Mouse (Mus musculus): ENCODE measurements around the gene Celsr1. TPM values are rescaled to one million over a fixed set of nuclear protein-coding genes. Genes with fewer than 3 reads are reported as not detected.

Gene Celsr1
- polyA plus RNA-seq, 1 experiment, result 0.06 TPM

- Histone ChIP-seq H3K4me3 (no peak overlapping the region), H3K79me2 (ENCODE audit: control insufficient read depth, insufficient read depth) (no peaks in the 10 kb centered on the region), H3K27me3 (ENCODE audit: control insufficient read depth, insufficient read depth, insufficient read length) (no peaks in the 10 kb centered on the region), H3K4me2 (ENCODE audit: low read depth) (no peak overlapping the region), H3K36me3 (ENCODE audit: control insufficient read depth, insufficient read depth) (peaks cover 45% of the 10 kb centered on the region), H3ac (ENCODE audit: control insufficient read depth, insufficient read length) (no peak overlapping the region)
- TF ChIP-seq POLR2A (IDR thresholded peaks at IDR 0.05; ENCODE audit: insufficient read length, low read depth) (no peak), SRF (IDR thresholded peaks at IDR 0.05; ENCODE audit: control insufficient read depth, insufficient read length, low read depth) (no peak), TCF12 (IDR thresholded peaks at IDR 0.05; ENCODE audit: insufficient read depth, poor library complexity, severe bottlenecking) (no peak), E2F4 (IDR thresholded peaks at IDR 0.05; ENCODE audit: insufficient read depth) (no peak), USF1 (IDR thresholded peaks at IDR 0.05; ENCODE audit: low read depth) (no peak)
Observed at GRCm38 (mm10) chr15:85893871-85894270, 139.7 kb downstream of the Celsr1 start.

- TF ChIP-seq POLR2A (IDR thresholded peaks at IDR 0.05; ENCODE audit: insufficient read length, low read depth), result no peak
- TF ChIP-seq MAX (IDR thresholded peaks at IDR 0.05; ENCODE audit: low read depth), result no peak
- no peak for TF ChIP-seq TCF3 (IDR thresholded peaks at IDR 0.05; ENCODE audit: insufficient read length, low read depth)
- TF ChIP-seq SRF (IDR thresholded peaks at IDR 0.05; ENCODE audit: control insufficient read depth, insufficient read length, low read depth), result no peak
- TF ChIP-seq MYOG (IDR thresholded peaks at IDR 0.05; ENCODE audit: control insufficient read depth in 1 of 3, insufficient read depth in 1 of 3, insufficient read length in 2 of 3, low read depth in 2 of 3), result no peak
- TF ChIP-seq REST (IDR thresholded peaks at IDR 0.05; ENCODE audit: insufficient read depth, insufficient read length), result no peak
- no peak for TF ChIP-seq E2F4 (IDR thresholded peaks at IDR 0.05; ENCODE audit: insufficient read depth)
- Histone ChIP-seq H3K36me3 (ENCODE audit: control insufficient read depth, insufficient read depth) (peaks cover 40% of the 10 kb centered on the region), H3K79me2 (ENCODE audit: control insufficient read depth, insufficient read depth) (no peaks in the 10 kb centered on the region)
Observed at GRCm38 (mm10) chr15:85892498-85893118, 141.0 kb downstream of the Celsr1 start.

GRCm38 (mm10) chr15:85891971-85892370 is 141.6 kb downstream of the Celsr1 start:
- peaks cover 43% of the 10 kb centered on the region for H3K36me3 ChIP-seq (ENCODE audit: control insufficient read depth, insufficient read depth)
- H3K4me2 ChIP-seq (ENCODE audit: low read depth), result no peak overlapping the region
- no peak for TF ChIP-seq POLR2A (IDR thresholded peaks at IDR 0.05; ENCODE audit: insufficient read length, low read depth)
- TF ChIP-seq E2F4 (IDR thresholded peaks at IDR 0.05; ENCODE audit: insufficient read depth), result no peak
- TF ChIP-seq MYOD1 (IDR thresholded peaks at IDR 0.05; ENCODE audit: control insufficient read depth in 1 of 3, insufficient read length in 2 of 3, low read depth in 2 of 3), result no peak
- no peak for TF ChIP-seq SRF (IDR thresholded peaks at IDR 0.05; ENCODE audit: control insufficient read depth, insufficient read length, low read depth)
- no peak for TF ChIP-seq TCF3 (IDR thresholded peaks at IDR 0.05; ENCODE audit: insufficient read length, low read depth)
- no peak for TF ChIP-seq USF1 (IDR thresholded peaks at IDR 0.05; ENCODE audit: low read depth)
- no peak for TF ChIP-seq CEBPB (IDR thresholded peaks at IDR 0.05; ENCODE audit: insufficient read depth, poor library complexity, severe bottlenecking)
- no peak for TF ChIP-seq REST (IDR thresholded peaks at IDR 0.05; ENCODE audit: insufficient read depth, insufficient read length)
- H3K27me3 ChIP-seq (ENCODE audit: control insufficient read depth, insufficient read depth, insufficient read length), result no peaks in the 10 kb centered on the region
- H3K4me3 ChIP-seq, result no peak overlapping the region
- H3ac ChIP-seq (ENCODE audit: control insufficient read depth, insufficient read length), result no peak overlapping the region
- no peaks in the 10 kb centered on the region for H3K79me2 ChIP-seq (ENCODE audit: control insufficient read depth, insufficient read depth)

More at GRCm38 (mm10) chr15:85892498-85893118, 141.0 kb downstream of the Celsr1 start:
- Histone ChIP-seq H3K27me3 (ENCODE audit: control insufficient read depth, insufficient read depth, insufficient read length) (no peaks in the 10 kb centered on the region), H3K4me3 (no peak overlapping the region), H3ac (ENCODE audit: control insufficient read depth, insufficient read length) (no peak overlapping the region), H3K4me2 (ENCODE audit: low read depth) (no peak overlapping the region)

GRCm38 (mm10) chr15:85889235-85889634 is 144.3 kb downstream of the Celsr1 start:
- no peak for TF ChIP-seq POLR2AphosphoS2 (IDR thresholded peaks at IDR 0.05; ENCODE audit: insufficient read length, low read depth)
- no peak for TF ChIP-seq E2F4 (IDR thresholded peaks at IDR 0.05; ENCODE audit: insufficient read depth)
- no peak for TF ChIP-seq MYOD1 (IDR thresholded peaks at IDR 0.05; ENCODE audit: control insufficient read depth in 1 of 3, insufficient read length in 2 of 3, low read depth in 2 of 3)
- TF ChIP-seq CEBPB (IDR thresholded peaks at IDR 0.05; ENCODE audit: insufficient read depth, poor library complexity, severe bottlenecking), result no peak
- no peak for TF ChIP-seq REST (IDR thresholded peaks at IDR 0.05; ENCODE audit: insufficient read depth, insufficient read length)
- TF ChIP-seq SRF (IDR thresholded peaks at IDR 0.05; ENCODE audit: control insufficient read depth, insufficient read length, low read depth), result no peak
- TF ChIP-seq MAX (IDR thresholded peaks at IDR 0.05; ENCODE audit: low read depth), result no peak
- no peak for TF ChIP-seq TCF12 (IDR thresholded peaks at IDR 0.05; ENCODE audit: insufficient read depth, poor library complexity, severe bottlenecking)
- no peak for TF ChIP-seq TCF3 (IDR thresholded peaks at IDR 0.05; ENCODE audit: insufficient read length, low read depth)
- TF ChIP-seq USF1 (IDR thresholded peaks at IDR 0.05; ENCODE audit: low read depth), result no peak
- TF ChIP-seq POLR2A (IDR thresholded peaks at IDR 0.05; ENCODE audit: insufficient read length, low read depth), result no peak
- no peak for TF ChIP-seq MYOG (IDR thresholded peaks at IDR 0.05; ENCODE audit: control insufficient read depth in 1 of 3, insufficient read depth in 1 of 3, insufficient read length in 2 of 3, low read depth in 2 of 3)
- Histone ChIP-seq H3ac (ENCODE audit: control insufficient read depth, insufficient read length) (no peak overlapping the region), H3K79me2 (ENCODE audit: control insufficient read depth, insufficient read depth) (no peaks in the 10 kb centered on the region), H3K36me3 (ENCODE audit: control insufficient read depth, insufficient read depth) (peaks cover 40% of the 10 kb centered on the region), H3K4me3 (no peak overlapping the region), H3K4me2 (ENCODE audit: low read depth) (no peak overlapping the region), H3K27me3 (ENCODE audit: control insufficient read depth, insufficient read depth, insufficient read length) (no peaks in the 10 kb centered on the region)

- H3K4me2 ChIP-seq (ENCODE audit: low read depth), result no peak overlapping the region
- H3K36me3 ChIP-seq (ENCODE audit: control insufficient read depth, insufficient read depth), result peaks cover 17% of the 10 kb centered on the region
- TF ChIP-seq TCF3 (IDR thresholded peaks at IDR 0.05; ENCODE audit: insufficient read length, low read depth) (no peak), MYOD1 (IDR thresholded peaks at IDR 0.05; ENCODE audit: control insufficient read depth in 1 of 3, insufficient read length in 2 of 3, low read depth in 2 of 3) (no peak), SRF (IDR thresholded peaks at IDR 0.05; ENCODE audit: control insufficient read depth, insufficient read length, low read depth) (no peak)
Observed at GRCm38 (mm10) chr15:85885606-85886005, 148.0 kb downstream of the Celsr1 start.

More at GRCm38 (mm10) chr15:85885606-85886005, 148.0 kb downstream of the Celsr1 start:
- H3ac ChIP-seq (ENCODE audit: control insufficient read depth, insufficient read length), result no peak overlapping the region
- H3K27me3 ChIP-seq (ENCODE audit: control insufficient read depth, insufficient read depth, insufficient read length), result no peaks in the 10 kb centered on the region
- no peaks in the 10 kb centered on the region for H3K79me2 ChIP-seq (ENCODE audit: control insufficient read depth, insufficient read depth)
- no peak overlapping the region for H3K4me3 ChIP-seq

Measured in myocyte (in vitro differentiated cells).